Mouse (Mus musculus): ENCODE data around the gene Rbmxl1.

DNA sequence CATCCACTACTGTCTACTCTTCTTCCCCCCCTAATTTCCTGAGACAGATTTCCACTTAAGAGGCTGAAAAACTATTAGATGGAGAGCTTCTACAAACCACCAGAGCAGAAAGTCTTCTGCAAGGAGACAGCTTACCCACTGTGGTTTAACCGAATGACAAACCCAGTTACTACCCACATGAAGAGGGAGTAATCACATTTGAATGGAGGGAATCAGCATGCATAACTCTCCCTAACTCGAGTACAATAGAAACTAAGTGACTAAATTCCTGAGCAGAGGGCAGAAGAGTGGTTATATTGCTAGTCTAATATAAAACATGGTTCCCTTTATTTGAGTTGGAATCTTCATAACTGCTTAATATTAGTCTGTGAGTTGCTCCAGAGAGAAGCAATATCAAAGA is 15.7 kb downstream of the Rbmxl1 start:
- TF ChIP-seq CTCF (IDR thresholded peaks at IDR 0.05; ENCODE audit: control insufficient read depth, insufficient read depth, insufficient replicate concordance, low read depth, low read length) (no peak), POLR2A (IDR thresholded peaks at IDR 0.05; ENCODE audit: control insufficient read depth, low read depth, low read length) (no peak)
